ENCODE assay signal across 25 mouse cellular contexts in the genomic region with DNA sequence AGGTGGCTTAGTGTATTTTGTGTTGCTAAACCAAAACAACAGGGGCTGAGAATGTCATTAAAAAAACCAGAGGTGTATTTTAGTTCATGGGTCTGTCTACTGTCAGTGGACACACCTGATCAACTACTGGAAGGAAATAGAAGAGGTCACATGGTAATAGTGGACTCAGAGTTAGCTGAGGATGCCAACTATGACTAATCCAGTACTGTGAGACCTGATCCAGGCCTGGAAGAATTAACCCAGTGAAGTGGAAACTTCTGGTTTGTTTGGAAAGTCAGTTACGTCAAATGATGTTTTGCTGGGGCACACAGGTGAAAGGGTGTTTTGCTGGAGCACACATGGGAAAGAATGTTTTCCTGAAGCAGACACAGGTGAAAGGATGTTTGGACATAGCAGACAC. TPM values are rescaled to one million over a fixed set of nuclear protein-coding genes. Genes with fewer than 3 reads are reported as not detected.
"Had no signal": no experiment of that assay in that cellular context is flagged by ENCODE, and none has a peak within 500 bp of the region (broad histone marks: within the 10 kb centered on the region; RNA-seq: fewer than 3 reads in every experiment).

No protein-coding gene starts in this region.

- H3K27ac ChIP-seq: heart, adult 2 months; heart, embryonic 13.5 days; heart, embryonic 15.5 days; hindbrain, embryonic 13.5 days; hindbrain, embryonic 15.5 days; hindbrain, postnatal 0 days; kidney, postnatal 0 days; limb, embryonic 13.5 days; limb, embryonic 15.5 days; liver, embryonic 13.5 days; liver, embryonic 15.5 days had no signal

- H3K4me3 ChIP-seq: heart, adult 2 months; heart, embryonic 13.5 days; heart, embryonic 15.5 days; hindbrain, embryonic 13.5 days; hindbrain, embryonic 15.5 days; limb, embryonic 13.5 days; limb, embryonic 15.5 days; liver, embryonic 13.5 days; liver, embryonic 15.5 days had no signal

- H3K36me3 ChIP-seq: heart, embryonic 13.5 days; heart, embryonic 15.5 days; hindbrain, embryonic 13.5 days; hindbrain, embryonic 15.5 days; limb, embryonic 13.5 days; limb, embryonic 15.5 days; liver, embryonic 13.5 days; liver, embryonic 15.5 days had no signal

- H3K27me3 ChIP-seq: heart, embryonic 13.5 days; heart, embryonic 15.5 days; hindbrain, embryonic 13.5 days; hindbrain, embryonic 15.5 days; limb, embryonic 13.5 days; limb, embryonic 15.5 days; liver, embryonic 13.5 days; liver, embryonic 15.5 days had no signal

- H3K4me2 ChIP-seq: heart, embryonic 11.5 days; heart, embryonic 13.5 days; heart, embryonic 15.5 days; hindbrain, embryonic 13.5 days; hindbrain, embryonic 15.5 days; limb, embryonic 13.5 days; limb, embryonic 15.5 days; liver, embryonic 13.5 days; liver, embryonic 15.5 days had no signal

- H3K4me1 ChIP-seq: heart, embryonic 13.5 days; heart, embryonic 15.5 days; hindbrain, embryonic 13.5 days; hindbrain, embryonic 15.5 days; limb, embryonic 13.5 days; limb, embryonic 15.5 days; liver, embryonic 13.5 days; liver, embryonic 15.5 days had no signal

- H3K9ac ChIP-seq: heart, embryonic 13.5 days; heart, embryonic 15.5 days; hindbrain, embryonic 13.5 days; hindbrain, embryonic 15.5 days; limb, embryonic 13.5 days; limb, embryonic 15.5 days; liver, embryonic 13.5 days; liver, embryonic 15.5 days had no signal

- H3K9me3 ChIP-seq: heart, embryonic 13.5 days; heart, embryonic 15.5 days; hindbrain, embryonic 13.5 days; hindbrain, embryonic 15.5 days; limb, embryonic 15.5 days; liver, embryonic 13.5 days; liver, embryonic 15.5 days had no signal

- DNase-seq: gastrocnemius, postnatal 14 days; gastrocnemius, postnatal 36 days; heart, adult 2 months; heart, postnatal 14 days; heart, postnatal 36 days; kidney, adult 18-20 months; kidney, postnatal 14 days; kidney, postnatal 36 days; layer of hippocampus, adult 9-11 months; layer of hippocampus, postnatal 36 days; left cerebral cortex, postnatal 4 days; liver, embryonic 13.5 days; lung, adult 18-20 months had no signal

- ATAC-seq: hindbrain, postnatal 0 days; intestine, embryonic 16.5 days had no signal

RNA-seq across cellular contexts. Expression of a gene that starts 12.3 kb away (rescaled TPM):
- total RNA-seq: hematopoietic stem cell, adult 5-6 weeks had no signal
